Comparison of ENCODE assay signal across 8 mouse cellular contexts in the genomic region with DNA sequence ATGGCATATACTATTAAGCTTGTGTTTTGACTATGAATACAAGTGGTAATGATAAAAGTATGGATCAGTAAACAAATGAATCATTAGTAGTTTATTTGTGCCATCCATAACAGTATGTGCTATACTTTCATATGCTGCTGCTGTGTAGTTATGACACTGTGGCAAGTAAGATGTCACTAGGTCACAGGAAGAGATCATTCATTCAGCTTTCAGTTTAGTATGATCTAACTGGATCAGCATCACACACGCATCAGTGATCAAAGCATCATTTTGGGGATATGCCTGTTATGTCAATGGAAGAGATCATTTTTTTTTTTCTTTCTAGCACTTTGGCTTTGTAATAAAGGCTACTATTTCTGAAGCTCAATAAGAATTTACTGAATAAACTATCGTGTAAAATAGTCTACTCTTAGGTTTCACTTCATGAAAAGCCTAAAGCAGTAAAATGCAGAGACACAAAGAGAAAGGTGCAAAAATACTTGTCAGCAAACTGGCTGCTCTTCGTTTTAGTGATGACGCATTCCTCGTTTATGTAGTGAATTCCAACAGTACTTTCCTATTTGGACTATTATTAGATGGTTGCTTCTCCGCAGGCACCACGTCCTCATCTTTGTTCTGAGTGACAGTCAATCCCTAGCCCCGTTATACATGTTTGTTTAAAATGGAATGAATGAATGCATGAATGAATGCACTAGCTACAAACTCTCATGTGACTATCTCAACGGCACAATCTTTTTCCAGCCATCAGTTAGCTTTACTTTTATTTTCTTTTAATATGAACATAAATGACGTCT. TPM values are rescaled to one million over a fixed set of nuclear protein-coding genes. Genes with fewer than 3 reads are reported as not detected.
DNase-seq lines count a peak whose midpoint lies in the region; ATAC-seq lines count a peak whose summit lies in the region.

No protein-coding gene starts in this region.

- DNase-seq in heart, adult 8-10 months (ENCODE audit: low spot score), result peak; percentile 27
- DNase-seq in heart, adult 9 months (ENCODE audit: low spot score in 2 of 2), result no peak
- peak; percentile 63 for DNase-seq in CD4-positive, CD25-positive, alpha-beta regulatory T cell, adult 2 months (ENCODE audit: low read depth, low spot score)
- DNase-seq in embryonic facial prominence, embryonic 11.5 days (ENCODE audit: low spot score), result peak; percentile 29
- peak; percentile 58 for DNase-seq in naive thymus-derived CD4-positive, alpha-beta T cell, adult 2 months (ENCODE audit: low read depth)
- DNase-seq in spleen, postnatal 10 days (ENCODE audit: low spot score in 2 of 2), result no peak
- DNase-seq in layer of hippocampus, adult 9-11 months, result no peak

- H3K4me3 ChIP-seq in embryonic facial prominence, embryonic 11.5 days (ENCODE audit: low read depth, low read length), result peak overlapping the region; percentile 83

- H3K27me3 ChIP-seq in embryonic facial prominence, embryonic 11.5 days (ENCODE audit: control insufficient read depth, insufficient read depth, low read length), result no peaks in the 10 kb centered on the region

- no peak for ATAC-seq in embryonic facial prominence, embryonic 11.5 days (replicated peaks; ENCODE audit: insufficient number of reproducible peaks, low FRiP score, low TSS enrichment, low read depth)
- peak; percentile 73 for ATAC-seq in inflammation-experienced regulatory T-cells, adult 6 months

- no peaks in the 10 kb centered on the region for H3K9me3 ChIP-seq in embryonic facial prominence, embryonic 11.5 days (replicated peaks; ENCODE audit: control insufficient read depth, low read length)

- H3K4me1 ChIP-seq in embryonic facial prominence, embryonic 11.5 days (ENCODE audit: control insufficient read depth, insufficient read depth, low read length), result no peaks in the 10 kb centered on the region

- peak overlapping the region; percentile 99 for H3K9ac ChIP-seq in embryonic facial prominence, embryonic 11.5 days (replicated peaks; ENCODE audit: low read length)

- H3K4me2 ChIP-seq in embryonic facial prominence, embryonic 11.5 days (ENCODE audit: low read depth, low read length), result peak overlapping the region; percentile 56

- no peak overlapping the region for H3K27ac ChIP-seq in embryonic facial prominence, embryonic 11.5 days (replicated peaks; ENCODE audit: low read depth, low read length)

- H3K36me3 ChIP-seq in embryonic facial prominence, embryonic 11.5 days (replicated peaks; ENCODE audit: control insufficient read depth, insufficient read depth, low read depth, low read length), result no peaks in the 10 kb centered on the region

- WGBS in embryonic facial prominence, embryonic 11.5 days, result 52% methylated on average over 10 of the region's 10 CpGs

RNA-seq across cellular contexts. Expression of a gene that starts 1.3 kb away (rescaled TPM):
- total RNA-seq in heart, adult 8-10 months (2022), result 10 to 100 TPM in 1 of 4 experiments, 1 to 10 TPM in 3; 6.7 to 10.4 (median 8.1) TPM
- 50.5 and 61.0 TPM in 2 replicates for polyA plus RNA-seq in embryonic facial prominence, embryonic 11.5 days (2014; fragmentation: Nextera tagmentation; extraction: Ambion mirVana)
- 1 to 10 TPM; 4.3 to 6.2 (median 4.5) TPM for polyA plus RNA-seq in inflammation-experienced regulatory T-cells, adult 6 months (2017; shearing (Covaris generic))

RNA-seq across cellular contexts. Expression of a gene that starts 1.4 kb away (rescaled TPM):
- 1 to 10 TPM in 2 of 4 experiments, under 1 TPM in 2; 0.54 to 1.5 (median 1.00) TPM for total RNA-seq in heart, adult 8-10 months (2022)
- 53.4 and 65.8 TPM in 2 replicates for polyA plus RNA-seq in embryonic facial prominence, embryonic 11.5 days (2014; fragmentation: Nextera tagmentation; extraction: Ambion mirVana)
- 10 to 100 TPM in 1 of 3 experiments, 1 to 10 TPM in 2; 3.5 to 29.1 (median 6.2) TPM for polyA plus RNA-seq in inflammation-experienced regulatory T-cells, adult 6 months (2017; shearing (Covaris generic))

Comparison
In these comparisons a context has a peak if more than half of its experiments do, and no peak if none do; other contexts are left out.
1. DNase-seq: peak in heart, adult 8-10 months (single experiment), CD4-positive, CD25-positive, alpha-beta regulatory T cell, adult 2 months (single experiment), embryonic facial prominence, embryonic 11.5 days (single experiment) and naive thymus-derived CD4-positive, alpha-beta T cell, adult 2 months (single experiment); none in heart, adult 9 months (0 of 2), spleen, postnatal 10 days (0 of 2) and layer of hippocampus, adult 9-11 months (single experiment).